Mouse (Mus musculus): ENCODE measurements at regions not wholly inside any gene's neighbourhood (a gene's known extent, or its start where the extent isn't known, plus 50 kb on each side); places are given as distances from the start of the nearest gene placed in this dataset.

GRCm38 (mm10) chr2:167872507-167872906, 59.4 kb upstream of the Ptpn1 start:
- TF ChIP-seq USF1 (IDR thresholded peaks at IDR 0.05; ENCODE audit: low read depth) (no peak), MAX (IDR thresholded peaks at IDR 0.05) (no peak)

All from C2C12 (cell line).